Mouse (Mus musculus) kidney, embryonic 16.5 days (tissue): ENCODE measurements around the gene Tomm70a. TPM values are rescaled to one million over a fixed set of nuclear protein-coding genes. Genes with fewer than 3 reads are reported as not detected.

Experiments used
- ATAC-seq: fragments of 200-750 bp; cut with Nextera tagmentation; 2 replicates; pipeline ENCODE4 v1.8.0; 2017; ENCODE audit warnings: moderate TSS enrichment; ENCODE audit not compliant: low FRiP score, low TSS enrichment
- H3K27ac ChIP-seq: fragments of 300-500 bp; sonication (generic); 2 replicates; pipeline ENCODE4 v1.5.1; 2014; ENCODE audit warnings: low read length
- H3K27me3 ChIP-seq: fragments of 300-500 bp; sonication (generic); 2 replicates; pipeline ENCODE4 v1.6.1; 2014; ENCODE audit warnings: low read length, control low read depth, mixed read lengths; ENCODE audit not compliant: insufficient read depth
- H3K36me3 ChIP-seq: fragments of 300-500 bp; sonication (generic); 2 replicates; pipeline ENCODE4 v1.6.1; 2014; ENCODE audit warnings: low read length, control low read depth, mixed read lengths; ENCODE audit not compliant: insufficient read depth
- H3K4me1 ChIP-seq: fragments of 300-500 bp; sonication (generic); 2 replicates; pipeline ENCODE4 v1.6.1; 2014; ENCODE audit warnings: low read length, control low read depth, mixed read lengths; ENCODE audit not compliant: insufficient read depth
- H3K4me2 ChIP-seq: fragments of 300-500 bp; sonication (generic); replicated peaks from 2 replicates; pipeline ENCODE4 v1.6.1; 2014; ENCODE audit warnings: low read depth, low read length
- H3K4me3 ChIP-seq: fragments of 300-500 bp; sonication (generic); 2 replicates; pipeline ENCODE4 v1.5.1; 2014; ENCODE audit warnings: mild to moderate bottlenecking, low read length
- H3K9ac ChIP-seq: fragments of 300-500 bp; sonication (generic); replicated peaks from 2 replicates; pipeline ENCODE4 v1.6.1; 2014; ENCODE audit warnings: low read length
- H3K9me3 ChIP-seq: fragments of 300-500 bp; sonication (generic); 2 replicates; pipeline ENCODE4 v1.6.1; 2016; ENCODE audit warnings: low read length, control low read depth
- WGBS: fragments of 180-500 bp; shearing (Covaris S2); extraction: QIAGEN DNeasy Blood & Tissue Kit; methylation state at CpG from one replicate; pipeline ENCODE4 v1.1.7; 2014; 5-methylcytosine and 5-hydroxymethylcytosine counted together
- polyA plus RNA-seq: library from polyadenylated mRNA; unstranded; fragments of >200 nt; fragmentation: Nextera tagmentation; extraction: Ambion mirVana; gene quantifications from 2 replicates; pipeline ENCODE4 v1.2.1, GENCODE M21; 2015

Tomm70a gene
- polyA plus RNA-seq, 1 experiment from 2014 or later, result 39.2 TPM

GRCm38 (mm10) chr16:57116066-57116465 is 5.4 kb upstream of the Tomm70a start:
- no peak for ATAC-seq
- H3K27me3 ChIP-seq, result peaks cover 6% of the 10 kb centered on the region; the same call in 1 of the 2 replicates
- H3K4me2 ChIP-seq, result no peak overlapping the region
- H3K9me3 ChIP-seq, result no peaks in the 10 kb centered on the region
- H3K4me3 ChIP-seq, result no peak overlapping the region
- no peak overlapping the region for H3K27ac ChIP-seq
- H3K4me1 ChIP-seq, result no peaks in the 10 kb centered on the region
- H3K36me3 ChIP-seq, result no peaks in the 10 kb centered on the region
- H3K9ac ChIP-seq, result no peak overlapping the region

GRCm38 (mm10) chr16:57117562-57117961 is 3.9 kb upstream of the Tomm70a start:
- H3K27ac ChIP-seq, result no peak overlapping the region
- WGBS, result 85% methylated on average over 2 of the region's 2 CpGs

GRCm38 (mm10) chr16:57121816-57122415 is 413 bp downstream of the Tomm70a start:
- peaks cover 6% of the 10 kb centered on the region; the same call in 1 of the 2 replicates for H3K27me3 ChIP-seq
- peak overlapping the region; percentile 76 for H3K4me2 ChIP-seq
- peak overlapping the region; percentile 92 for H3K9ac ChIP-seq
- H3K4me1 ChIP-seq, result peaks cover 18% of the 10 kb centered on the region
- peak; percentile 43; the same call in 1 of the 2 replicates for ATAC-seq
- H3K9me3 ChIP-seq, result no peaks in the 10 kb centered on the region
- under 1% methylated on average over 59 of the region's 59 CpGs for WGBS
- peak overlapping the region; percentile 89 for H3K4me3 ChIP-seq
- H3K27ac ChIP-seq, result peak overlapping the region; percentile 97
- H3K36me3 ChIP-seq, result no peaks in the 10 kb centered on the region

More at GRCm38 (mm10) chr16:57117562-57117961, 3.9 kb upstream of the Tomm70a start:
- no peak for ATAC-seq
- H3K4me3 ChIP-seq, result no peak overlapping the region
- H3K9ac ChIP-seq, result no peak overlapping the region
- no peaks in the 10 kb centered on the region for H3K36me3 ChIP-seq
- H3K4me2 ChIP-seq, result no peak overlapping the region
- peaks cover 6% of the 10 kb centered on the region; the same call in 1 of the 2 replicates for H3K27me3 ChIP-seq
- peaks cover under 1% of the 10 kb centered on the region for H3K4me1 ChIP-seq
- H3K9me3 ChIP-seq, result no peaks in the 10 kb centered on the region

GRCm38 (mm10) chr16:57122682-57123445 is 1.4 kb downstream of the Tomm70a start:
- Histone ChIP-seq H3K9me3 (no peaks in the 10 kb centered on the region), H3K4me2 (peak overlapping the region; percentile 76), H3K9ac (peak overlapping the region; percentile 92), H3K4me1 (peaks cover 21% of the 10 kb centered on the region), H3K4me3 (peak overlapping the region; percentile 89), H3K36me3 (no peaks in the 10 kb centered on the region), H3K27me3 (peaks cover 3% of the 10 kb centered on the region; the same call in 1 of the 2 replicates), H3K27ac (no peak overlapping the region)
- 33% methylated on average over 6 of the region's 6 CpGs for WGBS
- no peak for ATAC-seq

- ATAC-seq, result no peak
- Histone ChIP-seq H3K36me3 (no peaks in the 10 kb centered on the region), H3K9ac (no peak overlapping the region), H3K9me3 (no peaks in the 10 kb centered on the region), H3K27ac (no peak overlapping the region), H3K4me2 (no peak overlapping the region), H3K27me3 (no peaks in the 10 kb centered on the region), H3K4me1 (peaks cover 30% of the 10 kb centered on the region), H3K4me3 (no peak overlapping the region)
- WGBS, result 65% methylated on average over 4 of the region's 4 CpGs
Observed at GRCm38 (mm10) chr16:57126268-57126667, 4.8 kb downstream of the Tomm70a start.

- peaks cover 26% of the 10 kb centered on the region for H3K4me1 ChIP-seq
- H3K27me3 ChIP-seq, result no peaks in the 10 kb centered on the region
- H3K9me3 ChIP-seq, result no peaks in the 10 kb centered on the region
- 75% methylated on average over 2 of the region's 2 CpGs for WGBS
- no peak overlapping the region for H3K4me2 ChIP-seq
- no peak overlapping the region for H3K9ac ChIP-seq
- no peak overlapping the region for H3K27ac ChIP-seq
- H3K36me3 ChIP-seq, result no peaks in the 10 kb centered on the region
- H3K4me3 ChIP-seq, result no peak overlapping the region
- ATAC-seq, result no peak
Observed at GRCm38 (mm10) chr16:57127825-57128224, 6.3 kb downstream of the Tomm70a start.

- H3K27ac ChIP-seq, result no peak overlapping the region
- no peaks in the 10 kb centered on the region for H3K9me3 ChIP-seq
- H3K4me1 ChIP-seq, result peaks cover 11% of the 10 kb centered on the region
- H3K27me3 ChIP-seq, result no peaks in the 10 kb centered on the region
- H3K36me3 ChIP-seq, result peaks cover 10% of the 10 kb centered on the region
- no peak overlapping the region for H3K9ac ChIP-seq
- H3K4me3 ChIP-seq, result no peak overlapping the region
- ATAC-seq, result no peak
- WGBS, result 73% methylated on average over 3 of the region's 3 CpGs
- H3K4me2 ChIP-seq, result no peak overlapping the region
Observed at GRCm38 (mm10) chr16:57130752-57131400, 9.4 kb downstream of the Tomm70a start.

GRCm38 (mm10) chr16:57131544-57131943 is 10.0 kb downstream of the Tomm70a start:
- Histone ChIP-seq H3K9me3 (no peaks in the 10 kb centered on the region), H3K36me3 (peaks cover 15% of the 10 kb centered on the region), H3K27ac (no peak overlapping the region), H3K27me3 (no peaks in the 10 kb centered on the region), H3K4me2 (no peak overlapping the region), H3K4me1 (peaks cover 11% of the 10 kb centered on the region), H3K4me3 (no peak overlapping the region), H3K9ac (no peak overlapping the region)
- no peak for ATAC-seq
- WGBS, result 81% methylated on average over 4 of the region's 4 CpGs

- Histone ChIP-seq H3K4me2 (no peak overlapping the region), H3K4me3 (no peak overlapping the region), H3K36me3 (peaks cover 17% of the 10 kb centered on the region), H3K27me3 (no peaks in the 10 kb centered on the region), H3K9me3 (no peaks in the 10 kb centered on the region), H3K9ac (no peak overlapping the region), H3K4me1 (peaks cover 11% of the 10 kb centered on the region), H3K27ac (no peak overlapping the region)
- ATAC-seq, result no peak
- WGBS, result 44% methylated on average over 1 of the region's 1 CpGs
Observed at GRCm38 (mm10) chr16:57132326-57132725, 10.8 kb downstream of the Tomm70a start.
